Mouse (Mus musculus): Measurements from ENCODE around the gene Olfr19. TPM values are rescaled to one million over a fixed set of nuclear protein-coding genes. Genes with fewer than 3 reads are reported as not detected.
"Not testable (repeated sequence)": the region's sequence is repeated elsewhere in the genome, so short reads cannot be mapped to it uniquely, and the experiment has no call there.

Gene Olfr19
- not detected in 2 replicates for polyA plus RNA-seq (2014; fragmentation: Nextera tagmentation; extraction: Ambion mirVana)

- DNase-seq (no peak), ATAC-seq (ENCODE audit: low FRiP score, low TSS enrichment) (no peak)
- H3K4me3 ChIP-seq (replicated peaks; ENCODE audit: low read depth, low read length) = no peak within 1 kb of the TSS
- H3K9me3 ChIP-seq (ENCODE audit: control insufficient read depth, low read length) = no peaks in the 10 kb centered on the region
- 78% methylated on average over 2 of the region's 2 CpGs for WGBS
- H3K4me1 ChIP-seq (ENCODE audit: control insufficient read depth, insufficient read depth, low read length) = no peaks in the 10 kb centered on the region
- H3K9ac ChIP-seq (replicated peaks; ENCODE audit: low read length) = no peak within 1 kb of the TSS
- no peak within 1 kb of the TSS for H3K27ac ChIP-seq (replicated peaks; ENCODE audit: low read depth, low read length)
- no peak within 1 kb of the TSS for H3K4me2 ChIP-seq (ENCODE audit: low read length)
- no peaks in the 10 kb centered on the region for H3K36me3 ChIP-seq (ENCODE audit: control insufficient read depth, insufficient read depth, low read length)
- H3K27me3 ChIP-seq (ENCODE audit: control insufficient read depth, insufficient read depth, low read length) = no peaks in the 10 kb centered on the region
Measured at GRCm38 (mm10) chr16:16676305-16676704, at the start of gene Olfr19. Gene Olfr19 (minus strand): TSS chr16:16676405.

GRCm38 (mm10) chr16:16684975-16685374 lies 8.8 kb upstream of the Olfr19 start:
- DNase-seq = no peak
- H3K27ac ChIP-seq (replicated peaks; ENCODE audit: low read depth, low read length) = no peak overlapping the region
- no peaks in the 10 kb centered on the region for H3K36me3 ChIP-seq (ENCODE audit: control insufficient read depth, insufficient read depth, low read length)
- H3K4me3 ChIP-seq (replicated peaks; ENCODE audit: low read depth, low read length) = no peak overlapping the region
- no peaks in the 10 kb centered on the region for H3K4me1 ChIP-seq (ENCODE audit: control insufficient read depth, insufficient read depth, low read length)
- H3K9ac ChIP-seq (replicated peaks; ENCODE audit: low read length) = no peak overlapping the region
- no peaks in the 10 kb centered on the region for H3K9me3 ChIP-seq (ENCODE audit: control insufficient read depth, low read length)
- WGBS = 63% methylated on average over 3 of the region's 3 CpGs
- H3K27me3 ChIP-seq (ENCODE audit: control insufficient read depth, insufficient read depth, low read length) = no peaks in the 10 kb centered on the region
- no peak overlapping the region for H3K4me2 ChIP-seq (ENCODE audit: low read length)
- no peak for ATAC-seq (ENCODE audit: low FRiP score, low TSS enrichment)

GRCm38 (mm10) chr16:16684053-16684452 lies 7.8 kb upstream of the Olfr19 start:
- H3K4me3 ChIP-seq (replicated peaks; ENCODE audit: low read depth, low read length) = no peak overlapping the region
- ATAC-seq (ENCODE audit: low FRiP score, low TSS enrichment) (no peak), DNase-seq (no peak)
- H3K36me3 ChIP-seq (ENCODE audit: control insufficient read depth, insufficient read depth, low read length) = no peaks in the 10 kb centered on the region
- no peak overlapping the region for H3K27ac ChIP-seq (replicated peaks; ENCODE audit: low read depth, low read length)
- no peak overlapping the region for H3K4me2 ChIP-seq (ENCODE audit: low read length)
- H3K9ac ChIP-seq (replicated peaks; ENCODE audit: low read length) = no peak overlapping the region
- 81% methylated on average over 2 of the region's 2 CpGs for WGBS
- H3K4me1 ChIP-seq (ENCODE audit: control insufficient read depth, insufficient read depth, low read length) = no peaks in the 10 kb centered on the region
- no peaks in the 10 kb centered on the region for H3K9me3 ChIP-seq (ENCODE audit: control insufficient read depth, low read length)
- no peaks in the 10 kb centered on the region for H3K27me3 ChIP-seq (ENCODE audit: control insufficient read depth, insufficient read depth, low read length)

GRCm38 (mm10) chr16:16664994-16665393 lies 11.2 kb downstream of the Olfr19 start:
- H3K4me3 ChIP-seq (replicated peaks; ENCODE audit: low read depth, low read length) = no peak overlapping the region
- no peak for DNase-seq
- H3K36me3 ChIP-seq (ENCODE audit: control insufficient read depth, insufficient read depth, low read length) = no peaks in the 10 kb centered on the region
- H3K4me1 ChIP-seq (ENCODE audit: control insufficient read depth, insufficient read depth, low read length) = no peaks in the 10 kb centered on the region
- H3K9ac ChIP-seq (replicated peaks; ENCODE audit: low read length) = no peak overlapping the region
- H3K27me3 ChIP-seq (ENCODE audit: control insufficient read depth, insufficient read depth, low read length) = no peaks in the 10 kb centered on the region
- WGBS = 93% methylated on average over 4 of the region's 4 CpGs
- no peak overlapping the region for H3K27ac ChIP-seq (replicated peaks; ENCODE audit: low read depth, low read length)
- H3K4me2 ChIP-seq (ENCODE audit: low read length) = no peak overlapping the region
- ATAC-seq (ENCODE audit: low FRiP score, low TSS enrichment) = no peak
- no peaks in the 10 kb centered on the region for H3K9me3 ChIP-seq (ENCODE audit: control insufficient read depth, low read length)

- not testable (repeated sequence) for H3K27ac ChIP-seq (replicated peaks; ENCODE audit: low read depth, low read length); H3K4me2 ChIP-seq (ENCODE audit: low read length); H3K36me3 ChIP-seq (ENCODE audit: control insufficient read depth, insufficient read depth, low read length); H3K9ac ChIP-seq (replicated peaks; ENCODE audit: low read length); H3K4me1 ChIP-seq (ENCODE audit: control insufficient read depth, insufficient read depth, low read length); H3K27me3 ChIP-seq (ENCODE audit: control insufficient read depth, insufficient read depth, low read length); DNase-seq; ATAC-seq (ENCODE audit: low FRiP score, low TSS enrichment); H3K4me3 ChIP-seq (replicated peaks; ENCODE audit: low read depth, low read length); H3K9me3 ChIP-seq (ENCODE audit: control insufficient read depth, low read length)
Measured at GRCm38 (mm10) chr16:16664516-16664915, 11.7 kb downstream of the Olfr19 start.

GRCm38 (mm10) chr16:16645148-16645547 lies 31.1 kb downstream of the Olfr19 start:
- ATAC-seq (ENCODE audit: low FRiP score, low TSS enrichment) (no peak), DNase-seq (no peak)
- Histone ChIP-seq H3K9ac (replicated peaks; ENCODE audit: low read length) (no peak overlapping the region), H3K27me3 (ENCODE audit: control insufficient read depth, insufficient read depth, low read length) (no peaks in the 10 kb centered on the region), H3K27ac (replicated peaks; ENCODE audit: low read depth, low read length) (no peak overlapping the region), H3K36me3 (ENCODE audit: control insufficient read depth, insufficient read depth, low read length) (no peaks in the 10 kb centered on the region), H3K4me2 (ENCODE audit: low read length) (no peak overlapping the region), H3K9me3 (ENCODE audit: control insufficient read depth, low read length) (no peaks in the 10 kb centered on the region), H3K4me3 (replicated peaks; ENCODE audit: low read depth, low read length) (no peak overlapping the region), H3K4me1 (ENCODE audit: control insufficient read depth, insufficient read depth, low read length) (no peaks in the 10 kb centered on the region)
- 90% methylated on average over 1 of the region's 1 CpGs for WGBS

- Histone ChIP-seq H3K9ac (replicated peaks; ENCODE audit: low read length) (no peak overlapping the region), H3K4me3 (replicated peaks; ENCODE audit: low read depth, low read length) (no peak overlapping the region), H3K4me1 (ENCODE audit: control insufficient read depth, insufficient read depth, low read length) (no peaks in the 10 kb centered on the region), H3K36me3 (ENCODE audit: control insufficient read depth, insufficient read depth, low read length) (no peaks in the 10 kb centered on the region), H3K9me3 (ENCODE audit: control insufficient read depth, low read length) (0 out of 2 replicates have a peak, but pooled peaks cover 5% of the 10 kb centered on the region), H3K27ac (replicated peaks; ENCODE audit: low read depth, low read length) (no peak overlapping the region), H3K4me2 (ENCODE audit: low read length) (no peak overlapping the region), H3K27me3 (ENCODE audit: control insufficient read depth, insufficient read depth, low read length) (no peaks in the 10 kb centered on the region)
- no peak for DNase-seq
- no peak for ATAC-seq (ENCODE audit: low FRiP score, low TSS enrichment)
Measured at GRCm38 (mm10) chr16:16633730-16634129, 42.5 kb downstream of the Olfr19 start.

Other genes with a start within 250 kb of the Olfr19 start
- 24.3 and 25.5 TPM in 2 replicates for gene Fgd4, start 75.9 kb downstream of the Olfr19 start, polyA plus RNA-seq (2014; fragmentation: Nextera tagmentation; extraction: Ambion mirVana)
- 17.9 and 18.7 TPM in 2 replicates for gene Spag6l, start 153.1 kb upstream of the Olfr19 start, polyA plus RNA-seq (2014; fragmentation: Nextera tagmentation; extraction: Ambion mirVana)
- gene Igll1, start 187.6 kb upstream of the Olfr19 start, polyA plus RNA-seq (2014; fragmentation: Nextera tagmentation; extraction: Ambion mirVana) = not detected in 2 replicates
- gene Top3b, start 194.3 kb upstream of the Olfr19 start, polyA plus RNA-seq (2014; fragmentation: Nextera tagmentation; extraction: Ambion mirVana) = 67.5 and 71.9 TPM in 2 replicates
- 0.84 and 1.3 TPM in 2 replicates for gene Vpreb1, start 194.4 kb upstream of the Olfr19 start, polyA plus RNA-seq (2014; fragmentation: Nextera tagmentation; extraction: Ambion mirVana)
- 15.5 and 17.4 TPM in 2 replicates for gene Ppm1f, start 220.1 kb upstream of the Olfr19 start, polyA plus RNA-seq (2014; fragmentation: Nextera tagmentation; extraction: Ambion mirVana)